Mouse (Mus musculus): Measurements from ENCODE around the gene Wdr91. TPM values are rescaled to one million over a fixed set of nuclear protein-coding genes. Genes with fewer than 3 reads are reported as not detected.

Gene Wdr91
- polyA plus RNA-seq, 1 experiment, result 12.1 TPM

DNA sequence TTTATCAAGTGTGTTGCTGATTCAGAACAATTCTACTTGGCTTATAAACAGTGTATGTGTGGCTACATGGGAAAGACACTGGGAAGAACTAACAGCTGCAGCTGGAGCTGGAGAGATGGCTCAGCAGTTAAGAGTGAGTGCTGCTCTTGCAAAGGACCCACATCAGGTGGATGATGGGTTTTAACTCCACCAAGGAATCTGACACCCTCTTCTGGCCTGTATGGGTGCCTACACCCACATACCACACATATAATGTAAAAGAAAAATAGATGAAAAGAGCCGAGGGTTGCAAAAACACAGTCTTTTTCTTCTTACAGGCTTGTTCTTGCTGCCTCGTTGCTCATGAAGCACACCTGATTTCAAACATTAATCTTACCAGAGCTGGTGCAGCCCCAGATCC lies 4.6 kb downstream of the Wdr91 start:
- H3K4me1 ChIP-seq (ENCODE audit: control insufficient read depth, insufficient read depth, low read length), result no peaks in the 10 kb centered on the region
- H3K27ac ChIP-seq (ENCODE audit: insufficient read depth, low read length), result no peak overlapping the region
- no peak overlapping the region for H3K4me3 ChIP-seq (ENCODE audit: insufficient read depth, low read length)
- TF ChIP-seq CTCF (IDR thresholded peaks at IDR 0.05; ENCODE audit: borderline replicate concordance, insufficient read depth, low read length), result no peak
- TF ChIP-seq POLR2A (IDR thresholded peaks at IDR 0.05; ENCODE audit: low read depth, low read length), result no peak

DNA sequence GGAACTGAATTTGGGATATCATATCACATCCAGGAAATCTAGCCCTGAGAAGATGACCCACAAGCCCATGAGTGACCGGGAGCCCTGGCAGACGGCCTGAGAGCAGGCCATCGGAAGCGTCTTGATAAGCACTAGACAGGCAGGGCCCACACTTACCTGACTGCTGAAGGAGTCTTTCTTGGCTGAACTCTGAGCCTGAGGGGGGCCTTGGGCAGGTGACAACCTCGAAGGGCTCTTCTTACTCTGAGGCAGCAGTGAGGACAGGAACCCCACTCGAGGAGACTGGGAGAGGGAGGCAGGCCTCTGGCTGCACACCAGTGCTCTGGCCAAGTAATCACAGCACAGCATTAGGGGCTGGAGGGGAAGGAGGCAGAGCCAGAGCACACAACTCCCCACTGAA lies 6.3 kb downstream of the Wdr91 start:
- TF ChIP-seq CTCF (IDR thresholded peaks at IDR 0.05; ENCODE audit: borderline replicate concordance, insufficient read depth, low read length), result no peak
- no peak for TF ChIP-seq POLR2A (IDR thresholded peaks at IDR 0.05; ENCODE audit: low read depth, low read length)
- Histone ChIP-seq H3K4me3 (ENCODE audit: insufficient read depth, low read length) (no peak overlapping the region), H3K27ac (ENCODE audit: insufficient read depth, low read length) (no peak overlapping the region), H3K4me1 (ENCODE audit: control insufficient read depth, insufficient read depth, low read length) (no peaks in the 10 kb centered on the region)

DNA sequence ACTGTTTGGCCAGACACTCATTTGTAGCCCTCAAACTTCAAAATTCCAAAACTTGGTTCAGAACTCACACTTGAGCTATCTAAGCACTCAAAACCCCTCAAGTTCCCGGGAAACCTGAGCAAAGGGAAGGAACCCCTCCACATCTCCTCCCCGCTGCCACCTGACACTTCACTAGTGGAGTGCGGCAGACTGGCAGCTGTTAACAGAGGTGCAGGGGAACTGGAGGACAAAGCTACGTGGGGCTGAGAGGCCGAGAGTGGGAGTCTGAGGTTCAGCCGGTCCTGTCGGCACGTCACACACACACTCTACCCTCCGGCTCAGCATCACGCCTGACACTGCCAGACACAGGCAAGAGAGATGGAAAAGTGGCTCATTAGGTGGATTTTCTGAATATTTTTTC lies 6.8 kb downstream of the Wdr91 start:
- no peaks in the 10 kb centered on the region for H3K4me1 ChIP-seq (ENCODE audit: control insufficient read depth, insufficient read depth, low read length)
- no peak overlapping the region for H3K4me3 ChIP-seq (ENCODE audit: insufficient read depth, low read length)
- H3K27ac ChIP-seq (ENCODE audit: insufficient read depth, low read length), result no peak overlapping the region
- TF ChIP-seq CTCF (IDR thresholded peaks at IDR 0.05; ENCODE audit: borderline replicate concordance, insufficient read depth, low read length) (no peak), POLR2A (IDR thresholded peaks at IDR 0.05; ENCODE audit: low read depth, low read length) (no peak)

DNA sequence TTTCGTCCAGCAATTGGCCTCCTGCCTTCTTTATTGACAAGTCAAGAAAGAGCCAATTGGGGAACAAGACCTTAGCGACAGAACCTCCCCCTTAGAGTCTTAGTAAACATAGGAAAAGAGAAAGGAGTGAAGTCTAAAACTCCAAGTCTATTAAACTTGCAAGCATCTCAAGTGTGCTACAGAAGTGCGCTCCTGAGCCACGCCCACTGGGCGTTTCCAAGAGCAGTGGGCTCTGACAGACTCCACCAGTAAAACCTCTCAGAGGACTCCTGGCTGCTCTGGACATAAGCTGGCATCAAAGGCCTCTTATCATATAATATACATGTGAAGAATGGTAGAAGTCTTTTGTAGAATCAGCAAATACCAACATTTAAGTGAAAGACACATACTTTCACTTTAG lies 7.2 kb downstream of the Wdr91 start:
- no peaks in the 10 kb centered on the region for H3K4me1 ChIP-seq (ENCODE audit: control insufficient read depth, insufficient read depth, low read length)
- no peak for TF ChIP-seq POLR2A (IDR thresholded peaks at IDR 0.05; ENCODE audit: low read depth, low read length)
- TF ChIP-seq CTCF (IDR thresholded peaks at IDR 0.05; ENCODE audit: borderline replicate concordance, insufficient read depth, low read length), result no peak

GRCm38 (mm10) chr6:34902578-34902977 lies 8.1 kb downstream of the Wdr91 start:
- Histone ChIP-seq H3K4me1 (ENCODE audit: control insufficient read depth, insufficient read depth, low read length) (no peaks in the 10 kb centered on the region), H3K4me3 (ENCODE audit: insufficient read depth, low read length) (no peak overlapping the region), H3K27ac (ENCODE audit: insufficient read depth, low read length) (no peak overlapping the region)
- TF ChIP-seq POLR2A (IDR thresholded peaks at IDR 0.05; ENCODE audit: low read depth, low read length), result no peak
- TF ChIP-seq CTCF (IDR thresholded peaks at IDR 0.05; ENCODE audit: borderline replicate concordance, insufficient read depth, low read length), result no peak

More for the DNA sequence above, 7.2 kb downstream of the Wdr91 start:
- Histone ChIP-seq H3K27ac (ENCODE audit: insufficient read depth, low read length) (no peak overlapping the region), H3K4me3 (ENCODE audit: insufficient read depth, low read length) (no peak overlapping the region)

- Histone ChIP-seq H3K27ac (ENCODE audit: insufficient read depth, low read length) (no peak overlapping the region), H3K4me1 (ENCODE audit: control insufficient read depth, insufficient read depth, low read length) (no peaks in the 10 kb centered on the region), H3K4me3 (ENCODE audit: insufficient read depth, low read length) (no peak overlapping the region)
- TF ChIP-seq POLR2A (IDR thresholded peaks at IDR 0.05; ENCODE audit: low read depth, low read length), result no peak
- TF ChIP-seq CTCF (IDR thresholded peaks at IDR 0.05; ENCODE audit: borderline replicate concordance, insufficient read depth, low read length), result no peak
Observed at GRCm38 (mm10) chr6:34901911-34902444, 8.7 kb downstream of the Wdr91 start.

DNA sequence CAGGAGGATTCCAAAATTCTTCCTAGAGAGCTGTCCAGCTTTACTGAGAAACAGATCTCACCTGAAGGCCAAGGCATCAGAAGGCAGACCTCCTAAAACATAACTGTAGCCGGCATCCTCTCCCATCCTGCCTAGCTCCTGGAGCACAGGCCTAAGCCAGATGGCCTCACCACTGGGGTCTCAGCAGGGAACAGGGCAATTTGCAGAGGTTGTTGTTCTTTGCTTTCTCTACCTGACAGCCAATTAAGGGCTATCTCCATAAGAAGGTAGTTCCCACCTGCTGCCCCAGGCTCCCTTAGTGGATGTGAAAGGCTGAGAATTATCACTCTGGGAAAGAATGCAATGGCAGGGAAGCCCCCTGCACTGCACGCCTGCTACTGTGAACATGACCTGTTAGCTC lies 9.7 kb downstream of the Wdr91 start:
- Histone ChIP-seq H3K27ac (ENCODE audit: insufficient read depth, low read length) (no peak overlapping the region), H3K4me1 (ENCODE audit: control insufficient read depth, insufficient read depth, low read length) (no peaks in the 10 kb centered on the region), H3K4me3 (ENCODE audit: insufficient read depth, low read length) (no peak overlapping the region)
- TF ChIP-seq CTCF (IDR thresholded peaks at IDR 0.05; ENCODE audit: borderline replicate concordance, insufficient read depth, low read length) (no peak), POLR2A (IDR thresholded peaks at IDR 0.05; ENCODE audit: low read depth, low read length) (no peak)

DNA sequence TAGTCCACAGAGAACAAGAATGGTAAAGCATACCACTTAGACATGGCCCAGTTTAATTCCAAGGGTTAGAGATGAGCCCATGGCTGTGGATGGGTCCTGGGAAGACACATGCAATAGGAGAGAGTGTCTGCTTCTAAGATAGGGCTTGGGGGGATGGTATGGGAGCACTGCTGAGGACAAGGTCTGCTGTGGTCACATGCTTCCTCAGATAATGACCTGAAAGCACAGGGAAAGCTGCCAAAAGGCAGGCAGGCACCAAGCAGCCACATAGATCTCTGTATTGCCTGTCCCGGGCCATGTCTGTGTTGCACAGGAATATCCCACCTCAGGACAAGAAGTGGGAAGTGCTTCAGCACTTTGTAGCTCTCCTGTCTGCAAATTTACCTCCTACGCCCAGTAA lies 11.5 kb downstream of the Wdr91 start:
- no peaks in the 10 kb centered on the region for H3K4me1 ChIP-seq (ENCODE audit: control insufficient read depth, insufficient read depth, low read length)
- H3K27ac ChIP-seq (ENCODE audit: insufficient read depth, low read length), result no peak overlapping the region
- TF ChIP-seq POLR2A (IDR thresholded peaks at IDR 0.05; ENCODE audit: low read depth, low read length) (no peak), CTCF (IDR thresholded peaks at IDR 0.05; ENCODE audit: borderline replicate concordance, insufficient read depth, low read length) (no peak)
- no peak overlapping the region for H3K4me3 ChIP-seq (ENCODE audit: insufficient read depth, low read length)

GRCm38 (mm10) chr6:34896168-34896780 lies 14.4 kb downstream of the Wdr91 start:
- H3K4me1 ChIP-seq (ENCODE audit: control insufficient read depth, insufficient read depth, low read length), result no peaks in the 10 kb centered on the region
- no peak overlapping the region for H3K27ac ChIP-seq (ENCODE audit: insufficient read depth, low read length)
- TF ChIP-seq POLR2A (IDR thresholded peaks at IDR 0.05; ENCODE audit: low read depth, low read length), result no peak
- TF ChIP-seq CTCF (IDR thresholded peaks at IDR 0.05; ENCODE audit: borderline replicate concordance, insufficient read depth, low read length), result no peak
- no peak overlapping the region for H3K4me3 ChIP-seq (ENCODE audit: insufficient read depth, low read length)

DNA sequence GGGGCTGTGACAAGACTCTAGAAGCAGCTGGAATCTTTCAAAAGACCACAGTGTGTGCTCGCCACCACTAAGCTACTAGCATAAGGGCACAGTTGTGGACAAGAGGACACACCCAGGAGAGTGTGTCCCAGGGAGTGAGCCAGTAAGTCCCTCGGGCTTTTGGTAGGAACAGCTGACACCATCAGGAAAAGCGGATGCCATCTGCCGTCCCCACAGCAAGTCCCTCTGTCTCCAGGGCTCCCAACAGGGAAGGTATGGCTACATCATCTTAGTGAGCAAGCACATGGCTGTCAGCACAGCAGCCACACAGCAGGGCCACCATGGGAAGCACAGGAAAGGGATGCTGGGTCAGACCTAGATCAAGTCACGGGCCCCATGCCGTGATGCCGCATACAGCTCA lies 15.1 kb downstream of the Wdr91 start:
- Histone ChIP-seq H3K4me3 (ENCODE audit: insufficient read depth, low read length) (no peak overlapping the region), H3K27ac (ENCODE audit: insufficient read depth, low read length) (no peak overlapping the region), H3K4me1 (ENCODE audit: control insufficient read depth, insufficient read depth, low read length) (no peaks in the 10 kb centered on the region)
- no peak for TF ChIP-seq POLR2A (IDR thresholded peaks at IDR 0.05; ENCODE audit: low read depth, low read length)
- TF ChIP-seq CTCF (IDR thresholded peaks at IDR 0.05; ENCODE audit: borderline replicate concordance, insufficient read depth, low read length), result no peak
